Mouse (Mus musculus) embryonic facial prominence, embryonic 10.5 days (tissue): ENCODE results near the gene Ccdc6. TPM values are rescaled to one million over a fixed set of nuclear protein-coding genes. Genes with fewer than 3 reads are reported as not detected.

ENCODE experiments used
- DNase-seq: peaks from one replicate; pipeline ENCODE4 v3.0.0-alpha.2; 2017; ENCODE audit warnings: low spot score
- H3K27ac ChIP-seq: fragments of 300-500 bp; sonication (generic); replicated peaks from 2 replicates; pipeline ENCODE4 v1.5.1; 2016; ENCODE audit warnings: mild to moderate bottlenecking
- H3K27me3 ChIP-seq: fragments of 300-500 bp; sonication (generic); replicated peaks from 2 replicates; pipeline ENCODE4 v1.6.1; 2016; ENCODE audit warnings: low read depth, mild to moderate bottlenecking; ENCODE audit not compliant: poor library complexity, severe bottlenecking
- H3K36me3 ChIP-seq: fragments of 300-500 bp; sonication (generic); replicated peaks from 2 replicates; pipeline ENCODE4 v1.6.1; 2016; ENCODE audit warnings: mild to moderate bottlenecking, moderate library complexity
- H3K4me1 ChIP-seq: fragments of 300-500 bp; sonication (generic); 2 replicates; pipeline ENCODE4 v1.6.1; 2016
- H3K4me3 ChIP-seq: fragments of 300-500 bp; sonication (generic); 2 replicates; pipeline ENCODE4 v1.5.1; 2016; ENCODE audit warnings: mild to moderate bottlenecking, moderate library complexity
- H3K9me3 ChIP-seq: fragments of 300-500 bp; sonication (generic); 2 replicates; pipeline ENCODE4 v1.6.1; 2016; ENCODE audit warnings: mild to moderate bottlenecking
- WGBS: fragments of 180-500 bp; shearing (Covaris S2); methylation state at CpG from one replicate; pipeline ENCODE4 v1.1.7; 2016; 5-methylcytosine and 5-hydroxymethylcytosine counted together
- polyA plus RNA-seq: library from polyadenylated mRNA; unstranded; fragments of >200 nt; fragmentation: Nextera tagmentation; extraction: Ambion mirVana; gene quantifications from 2 replicates; pipeline ENCODE4 v1.2.1, GENCODE M21; 2016

Gene Ccdc6
- polyA plus RNA-seq, 1 experiment from 2014 or later = 19.9 TPM

DNA sequence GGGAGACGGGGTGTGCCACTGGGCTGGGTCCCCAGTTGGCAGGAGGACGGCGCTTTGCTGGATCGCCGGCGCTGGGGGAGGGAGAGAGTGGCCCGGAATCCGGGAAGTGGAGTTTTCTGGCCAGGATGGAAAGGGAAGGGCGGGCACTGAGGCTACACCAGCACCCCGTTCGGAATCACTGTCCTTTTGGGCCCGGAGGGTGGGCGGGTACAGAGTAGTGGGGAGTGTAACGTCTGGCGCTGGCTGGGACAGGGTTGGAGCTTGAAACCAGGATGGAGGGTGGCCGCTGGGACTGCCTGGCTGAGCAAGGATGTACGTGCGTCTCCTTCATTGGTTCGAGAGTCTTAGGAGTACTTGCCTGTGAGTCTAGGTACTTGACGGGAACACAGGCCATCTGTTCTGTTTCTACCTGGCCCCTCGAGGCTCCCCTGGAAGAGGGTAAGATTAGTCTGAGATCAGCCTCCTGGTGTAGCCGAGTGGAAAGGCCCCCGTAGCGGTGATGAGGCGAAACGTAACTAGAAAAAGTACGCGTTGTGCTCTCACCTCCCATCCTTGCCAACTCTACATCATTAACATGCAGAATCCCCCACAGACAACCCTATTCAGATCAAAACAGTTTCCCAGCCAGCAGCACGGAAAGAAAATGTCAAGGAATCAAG lies 1.1 kb downstream of the Ccdc6 start:
- Histone ChIP-seq H3K27ac (peak overlapping the region; percentile 93), H3K4me3 (peak overlapping the region; percentile 100), H3K27me3 (no peaks in the 10 kb centered on the region), H3K9me3 (peaks cover 7% of the 10 kb centered on the region), H3K4me1 (peaks cover 54% of the 10 kb centered on the region), H3K36me3 (peaks cover 24% of the 10 kb centered on the region)
- DNase-seq = peak; percentile 68
- WGBS = under 1% methylated on average over 29 of the region's 29 CpGs

GRCm38 (mm10) chr10:70098626-70099025 lies 1.7 kb downstream of the Ccdc6 start:
- DNase-seq = peak; percentile 16
- H3K27ac ChIP-seq = no peak overlapping the region
- 10% methylated on average over 6 of the region's 6 CpGs for WGBS
- peaks cover 30% of the 10 kb centered on the region for H3K36me3 ChIP-seq
- H3K9me3 ChIP-seq = peaks cover 7% of the 10 kb centered on the region
- peaks cover 54% of the 10 kb centered on the region for H3K4me1 ChIP-seq
- no peaks in the 10 kb centered on the region for H3K27me3 ChIP-seq
- peak overlapping the region; percentile 100 for H3K4me3 ChIP-seq

- Histone ChIP-seq H3K27me3 (no peaks in the 10 kb centered on the region), H3K36me3 (peaks cover 35% of the 10 kb centered on the region), H3K4me1 (peaks cover 51% of the 10 kb centered on the region), H3K9me3 (peaks cover 7% of the 10 kb centered on the region), H3K27ac (no peak overlapping the region; the same call in 1 of the 2 replicates), H3K4me3 (peak overlapping the region; percentile 100)
- DNase-seq = peak; percentile 21
- WGBS = 21% methylated on average over 8 of the region's 8 CpGs
Observed at GRCm38 (mm10) chr10:70099052-70099451, 2.1 kb downstream of the Ccdc6 start.

GRCm38 (mm10) chr10:70102086-70102485 lies 5.2 kb downstream of the Ccdc6 start:
- Histone ChIP-seq H3K4me3 (no peak overlapping the region), H3K4me1 (peaks cover 43% of the 10 kb centered on the region), H3K27ac (no peak overlapping the region), H3K9me3 (peaks cover 7% of the 10 kb centered on the region), H3K36me3 (peaks cover 54% of the 10 kb centered on the region), H3K27me3 (no peaks in the 10 kb centered on the region)
- 96% methylated on average over 4 of the region's 4 CpGs for WGBS
- no peak for DNase-seq

DNA sequence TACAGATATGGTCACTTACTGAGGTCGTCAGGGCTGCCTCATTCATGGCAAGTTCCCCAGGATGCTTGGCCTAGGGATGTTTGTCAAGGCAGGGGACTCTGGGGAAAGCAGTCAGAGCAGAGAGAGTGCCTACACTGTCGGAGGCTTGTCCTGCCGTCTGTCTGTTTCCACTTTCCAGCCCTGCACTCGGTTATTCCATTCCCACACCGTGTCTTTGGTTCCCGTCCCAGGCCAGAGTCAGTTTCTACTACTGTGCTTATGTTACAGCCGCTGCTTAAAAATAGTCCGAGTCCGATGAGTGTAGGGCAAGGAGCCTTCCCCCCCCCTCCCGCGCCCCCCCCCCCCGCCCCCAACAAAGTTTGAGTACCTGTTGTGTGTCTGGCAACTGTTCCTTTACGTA lies 11.1 kb downstream of the Ccdc6 start:
- Histone ChIP-seq H3K9me3 (no peaks in the 10 kb centered on the region), H3K36me3 (peaks cover 47% of the 10 kb centered on the region), H3K27me3 (no peaks in the 10 kb centered on the region), H3K4me1 (peaks cover 43% of the 10 kb centered on the region), H3K4me3 (no peak overlapping the region), H3K27ac (no peak overlapping the region)
- no peak for DNase-seq
- WGBS = 60% methylated on average over 13 of the region's 13 CpGs

- no peak for DNase-seq
- Histone ChIP-seq H3K27me3 (no peaks in the 10 kb centered on the region), H3K9me3 (no peaks in the 10 kb centered on the region), H3K4me1 (peaks cover 37% of the 10 kb centered on the region), H3K36me3 (peaks cover 48% of the 10 kb centered on the region), H3K27ac (no peak overlapping the region), H3K4me3 (no peak overlapping the region)
- WGBS = 69% methylated on average over 5 of the region's 5 CpGs
Observed at GRCm38 (mm10) chr10:70109974-70110373, 13.1 kb downstream of the Ccdc6 start.

- H3K9me3 ChIP-seq = no peaks in the 10 kb centered on the region
- H3K4me1 ChIP-seq = peaks cover 29% of the 10 kb centered on the region
- peaks cover 42% of the 10 kb centered on the region for H3K36me3 ChIP-seq
- H3K27me3 ChIP-seq = no peaks in the 10 kb centered on the region
- DNase-seq = no peak
- H3K4me3 ChIP-seq = no peak overlapping the region
- WGBS = 89% methylated on average over 7 of the region's 7 CpGs
- no peak overlapping the region for H3K27ac ChIP-seq
Observed at GRCm38 (mm10) chr10:70110815-70111214, 13.9 kb downstream of the Ccdc6 start.

DNA sequence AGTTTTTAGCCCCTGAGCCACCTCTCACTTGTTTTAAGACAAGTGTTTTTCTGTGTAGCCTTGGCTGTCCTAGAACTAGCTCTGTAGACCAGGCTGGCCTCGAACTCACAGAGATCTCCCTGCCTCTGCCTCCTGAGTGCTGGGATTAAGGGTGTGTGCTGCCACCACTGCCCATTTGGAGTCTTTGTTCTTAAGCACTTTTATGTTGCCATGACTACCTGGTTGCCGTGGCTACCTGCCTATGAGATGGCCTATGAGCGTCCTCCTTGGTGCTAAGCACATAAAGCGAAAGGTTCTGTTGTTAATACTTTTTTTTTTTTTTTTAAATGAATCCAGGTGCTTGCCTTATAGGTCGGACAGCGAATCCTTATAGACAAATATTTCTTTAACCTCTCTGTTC lies 14.7 kb downstream of the Ccdc6 start:
- Histone ChIP-seq H3K36me3 (peaks cover 43% of the 10 kb centered on the region), H3K4me3 (no peak overlapping the region), H3K27me3 (no peaks in the 10 kb centered on the region), H3K27ac (no peak overlapping the region), H3K4me1 (peaks cover 24% of the 10 kb centered on the region), H3K9me3 (no peaks in the 10 kb centered on the region)
- WGBS = 87% methylated on average over 6 of the region's 6 CpGs
- no peak for DNase-seq

GRCm38 (mm10) chr10:70114048-70114635 lies 17.2 kb downstream of the Ccdc6 start:
- H3K4me1 ChIP-seq = peaks cover 22% of the 10 kb centered on the region
- 90% methylated on average over 8 of the region's 8 CpGs for WGBS
- no peaks in the 10 kb centered on the region for H3K9me3 ChIP-seq

GRCm38 (mm10) chr10:70116454-70116853 lies 19.5 kb downstream of the Ccdc6 start:
- peaks cover 40% of the 10 kb centered on the region for H3K36me3 ChIP-seq
- H3K4me3 ChIP-seq = no peak overlapping the region
- H3K4me1 ChIP-seq = peaks cover 33% of the 10 kb centered on the region
- no peak overlapping the region for H3K27ac ChIP-seq
- DNase-seq = no peak
- 90% methylated on average over 7 of the region's 7 CpGs for WGBS
- H3K9me3 ChIP-seq = no peaks in the 10 kb centered on the region
- H3K27me3 ChIP-seq = no peaks in the 10 kb centered on the region

More at GRCm38 (mm10) chr10:70114048-70114635, 17.2 kb downstream of the Ccdc6 start:
- no peak for DNase-seq
- Histone ChIP-seq H3K36me3 (peaks cover 43% of the 10 kb centered on the region), H3K27me3 (no peaks in the 10 kb centered on the region), H3K27ac (no peak overlapping the region), H3K4me3 (no peak overlapping the region)

- DNase-seq = no peak
- 47% methylated on average over 9 of the region's 9 CpGs for whole genome bisulfite sequencing
- Histone ChIP-seq H3K9me3 (no peaks in the 10 kb centered on the region), H3K27ac (peak overlapping the region; percentile 45; the same call in 1 of the 2 replicates), H3K27me3 (no peaks in the 10 kb centered on the region), H3K36me3 (peaks cover 17% of the 10 kb centered on the region), H3K4me3 (no peak overlapping the region), H3K4me1 (peaks cover 33% of the 10 kb centered on the region)
Observed at GRCm38 (mm10) chr10:70119451-70119850, 22.5 kb downstream of the Ccdc6 start.

DNA sequence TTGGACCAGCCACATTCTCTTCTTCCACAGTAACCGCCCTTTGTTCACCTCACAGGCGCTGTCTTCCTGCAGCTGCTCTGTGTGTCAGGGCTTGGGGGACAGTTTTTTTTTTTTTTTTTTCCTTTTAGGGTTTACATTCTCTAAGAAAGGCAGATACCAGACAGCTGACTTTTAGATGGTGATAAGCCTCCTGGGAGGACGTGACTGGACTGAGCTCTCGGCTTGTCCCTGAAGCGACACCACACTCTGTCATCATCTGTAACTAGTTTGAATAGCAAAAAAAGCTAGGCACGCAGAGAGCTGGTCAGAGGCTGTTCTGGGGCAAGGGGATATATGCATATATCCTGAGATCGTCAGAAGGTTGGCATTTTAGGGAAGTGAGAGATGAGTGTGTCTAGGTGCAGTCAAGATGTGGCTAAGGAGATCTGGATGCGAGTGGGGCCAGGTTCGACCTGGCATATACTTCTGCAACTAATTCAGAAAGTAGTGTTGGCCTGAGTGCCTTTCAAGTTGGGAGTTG lies 23.0 kb downstream of the Ccdc6 start:
- 52% methylated on average over 9 of the region's 9 CpGs for WGBS
- DNase-seq = no peak
- peaks cover 12% of the 10 kb centered on the region for H3K36me3 ChIP-seq
- peaks cover 33% of the 10 kb centered on the region for H3K4me1 ChIP-seq
- H3K27ac ChIP-seq = peak overlapping the region; percentile 45; the same call in 1 of the 2 replicates
- H3K4me3 ChIP-seq = no peak overlapping the region
- no peaks in the 10 kb centered on the region for H3K9me3 ChIP-seq
- H3K27me3 ChIP-seq = no peaks in the 10 kb centered on the region
